Mouse (Mus musculus): ENCODE results near the gene Pde4d. TPM values are rescaled to one million over a fixed set of nuclear protein-coding genes. Genes with fewer than 3 reads are reported as not detected.

Gene Pde4d
- polyA plus RNA-seq, 1 experiment, result 15.1 TPM

GRCm38 (mm10) chr13:108426322-108426721 is 23.4 kb upstream of the Pde4d start:
- no peak overlapping the region for H3ac ChIP-seq (ENCODE audit: control insufficient read depth, insufficient read length, low read depth)
- H3K4me3 ChIP-seq (ENCODE audit: insufficient read depth, poor library complexity, severe bottlenecking), result no peak overlapping the region
- no peaks in the 10 kb centered on the region for H3K79me2 ChIP-seq (ENCODE audit: control insufficient read depth, insufficient read depth)
- no peaks in the 10 kb centered on the region for H3K27me3 ChIP-seq (ENCODE audit: control insufficient read depth, insufficient read depth, insufficient read length)
- TF ChIP-seq USF1 (IDR thresholded peaks at IDR 0.05; ENCODE audit: low read depth) (no peak), MYOG (IDR thresholded peaks at IDR 0.05; ENCODE audit: control insufficient read depth, extremely low read depth, insufficient read length) (no peak), CTCF (IDR thresholded peaks at IDR 0.05; ENCODE audit: control insufficient read depth, insufficient read depth, insufficient read length) (no peak), CEBPB (IDR thresholded peaks at IDR 0.05; ENCODE audit: low read depth) (no peak), FOSL1 (IDR thresholded peaks at IDR 0.05; ENCODE audit: insufficient read depth, low read length, poor library complexity, severe bottlenecking) (no peak), MAX (IDR thresholded peaks at IDR 0.05) (no peak), MYOD1 (IDR thresholded peaks at IDR 0.05; ENCODE audit: control insufficient read depth, insufficient read length, low read depth) (no peak)
- no peaks in the 10 kb centered on the region for H3K36me3 ChIP-seq (ENCODE audit: control insufficient read depth, insufficient read depth)
- H3K79me3 ChIP-seq (ENCODE audit: low read depth), result no peaks in the 10 kb centered on the region

DNA sequence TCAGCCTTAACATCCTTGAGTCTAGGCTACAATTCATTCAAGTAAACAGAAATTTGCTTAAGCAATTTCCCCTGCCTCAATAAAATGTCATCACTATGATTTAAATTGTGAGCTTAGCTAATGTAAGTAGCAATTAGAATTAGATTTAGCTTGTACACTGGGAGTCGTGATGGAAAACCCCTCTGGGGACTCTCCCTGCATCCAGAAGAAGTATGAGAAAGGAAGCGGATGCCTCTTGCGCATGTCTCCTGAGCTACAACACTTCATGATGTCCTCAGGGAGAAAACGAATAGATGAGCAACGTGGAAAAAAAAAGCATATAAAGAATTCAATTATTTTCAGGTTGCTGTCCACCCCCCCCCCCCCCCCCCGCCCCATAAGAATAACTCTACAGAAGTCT is 20.9 kb upstream of the Pde4d start:
- Histone ChIP-seq H3K36me3 (ENCODE audit: control insufficient read depth, insufficient read depth) (no peaks in the 10 kb centered on the region), H3K27me3 (ENCODE audit: control insufficient read depth, insufficient read depth, insufficient read length) (no peaks in the 10 kb centered on the region), H3K79me2 (ENCODE audit: control insufficient read depth, insufficient read depth) (no peaks in the 10 kb centered on the region), H3K4me3 (ENCODE audit: insufficient read depth, poor library complexity, severe bottlenecking) (no peak overlapping the region), H3K79me3 (ENCODE audit: low read depth) (no peaks in the 10 kb centered on the region), H3ac (ENCODE audit: control insufficient read depth, insufficient read length, low read depth) (no peak overlapping the region)
- TF ChIP-seq CEBPB (IDR thresholded peaks at IDR 0.05; ENCODE audit: low read depth) (no peak), CTCF (IDR thresholded peaks at IDR 0.05; ENCODE audit: control insufficient read depth, insufficient read depth, insufficient read length) (no peak), USF1 (IDR thresholded peaks at IDR 0.05; ENCODE audit: low read depth) (no peak), MYOD1 (IDR thresholded peaks at IDR 0.05; ENCODE audit: control insufficient read depth, insufficient read length, low read depth) (no peak), MYOG (IDR thresholded peaks at IDR 0.05; ENCODE audit: control insufficient read depth, extremely low read depth, insufficient read length) (no peak), MAX (IDR thresholded peaks at IDR 0.05) (no peak), FOSL1 (IDR thresholded peaks at IDR 0.05; ENCODE audit: insufficient read depth, low read length, poor library complexity, severe bottlenecking) (no peak)

GRCm38 (mm10) chr13:108429623-108430022 is 20.1 kb upstream of the Pde4d start:
- Histone ChIP-seq H3K79me3 (ENCODE audit: low read depth) (no peaks in the 10 kb centered on the region), H3K36me3 (ENCODE audit: control insufficient read depth, insufficient read depth) (no peaks in the 10 kb centered on the region), H3K79me2 (ENCODE audit: control insufficient read depth, insufficient read depth) (no peaks in the 10 kb centered on the region), H3K27me3 (ENCODE audit: control insufficient read depth, insufficient read depth, insufficient read length) (no peaks in the 10 kb centered on the region), H3K4me3 (ENCODE audit: insufficient read depth, poor library complexity, severe bottlenecking) (no peak overlapping the region), H3ac (ENCODE audit: control insufficient read depth, insufficient read length, low read depth) (no peak overlapping the region)
- no peak for TF ChIP-seq MAX (IDR thresholded peaks at IDR 0.05)
- TF ChIP-seq CTCF (IDR thresholded peaks at IDR 0.05; ENCODE audit: control insufficient read depth, insufficient read depth, insufficient read length), result no peak
- no peak for TF ChIP-seq USF1 (IDR thresholded peaks at IDR 0.05; ENCODE audit: low read depth)
- TF ChIP-seq FOSL1 (IDR thresholded peaks at IDR 0.05; ENCODE audit: insufficient read depth, low read length, poor library complexity, severe bottlenecking), result no peak
- no peak for TF ChIP-seq MYOG (IDR thresholded peaks at IDR 0.05; ENCODE audit: control insufficient read depth, extremely low read depth, insufficient read length)
- TF ChIP-seq CEBPB (IDR thresholded peaks at IDR 0.05; ENCODE audit: low read depth), result no peak
- no peak for TF ChIP-seq MYOD1 (IDR thresholded peaks at IDR 0.05; ENCODE audit: control insufficient read depth, insufficient read length, low read depth)

GRCm38 (mm10) chr13:108431776-108432175 is 18.0 kb upstream of the Pde4d start:
- Histone ChIP-seq H3K36me3 (ENCODE audit: control insufficient read depth, insufficient read depth) (no peaks in the 10 kb centered on the region), H3K79me3 (ENCODE audit: low read depth) (no peaks in the 10 kb centered on the region)

DNA sequence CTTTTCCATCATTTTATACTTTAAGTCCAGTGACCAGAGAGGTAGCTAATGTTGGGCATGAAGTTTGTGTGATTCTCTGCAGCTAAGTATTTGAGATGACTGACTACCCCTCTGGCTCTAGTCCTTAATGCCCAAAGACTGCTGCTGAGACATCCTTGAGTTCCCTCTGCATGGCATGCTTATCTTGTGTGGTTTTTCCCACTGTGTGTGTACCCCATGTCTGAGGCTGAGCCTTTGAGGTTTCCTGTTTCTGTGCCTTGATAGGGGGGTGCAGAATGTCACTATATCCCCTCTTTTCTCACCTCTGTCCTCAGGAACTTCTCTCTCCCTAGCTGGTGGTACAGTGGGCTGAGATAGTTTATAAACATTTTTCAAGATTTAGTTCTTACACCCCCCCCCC is 14.1 kb upstream of the Pde4d start:
- Histone ChIP-seq H3K79me2 (ENCODE audit: control insufficient read depth, insufficient read depth) (no peaks in the 10 kb centered on the region), H3K4me3 (ENCODE audit: insufficient read depth, poor library complexity, severe bottlenecking) (no peak overlapping the region), H3K27me3 (ENCODE audit: control insufficient read depth, insufficient read depth, insufficient read length) (no peaks in the 10 kb centered on the region), H3K36me3 (ENCODE audit: control insufficient read depth, insufficient read depth) (no peaks in the 10 kb centered on the region), H3ac (ENCODE audit: control insufficient read depth, insufficient read length, low read depth) (no peak overlapping the region), H3K79me3 (ENCODE audit: low read depth) (no peaks in the 10 kb centered on the region)
- TF ChIP-seq CEBPB (IDR thresholded peaks at IDR 0.05; ENCODE audit: low read depth), result no peak
- no peak for TF ChIP-seq USF1 (IDR thresholded peaks at IDR 0.05; ENCODE audit: low read depth)
- TF ChIP-seq CTCF (IDR thresholded peaks at IDR 0.05; ENCODE audit: control insufficient read depth, insufficient read depth, insufficient read length), result no peak
- TF ChIP-seq MAX (IDR thresholded peaks at IDR 0.05), result no peak
- no peak for TF ChIP-seq FOSL1 (IDR thresholded peaks at IDR 0.05; ENCODE audit: insufficient read depth, low read length, poor library complexity, severe bottlenecking)
- no peak for TF ChIP-seq MYOG (IDR thresholded peaks at IDR 0.05; ENCODE audit: control insufficient read depth, extremely low read depth, insufficient read length)
- TF ChIP-seq MYOD1 (IDR thresholded peaks at IDR 0.05; ENCODE audit: control insufficient read depth, insufficient read length, low read depth), result no peak

More at GRCm38 (mm10) chr13:108431776-108432175, 18.0 kb upstream of the Pde4d start:
- Histone ChIP-seq H3ac (ENCODE audit: control insufficient read depth, insufficient read length, low read depth) (no peak overlapping the region), H3K79me2 (ENCODE audit: control insufficient read depth, insufficient read depth) (no peaks in the 10 kb centered on the region), H3K4me3 (ENCODE audit: insufficient read depth, poor library complexity, severe bottlenecking) (no peak overlapping the region), H3K27me3 (ENCODE audit: control insufficient read depth, insufficient read depth, insufficient read length) (no peaks in the 10 kb centered on the region)
- TF ChIP-seq MYOG (IDR thresholded peaks at IDR 0.05; ENCODE audit: control insufficient read depth, extremely low read depth, insufficient read length) (no peak), CTCF (IDR thresholded peaks at IDR 0.05; ENCODE audit: control insufficient read depth, insufficient read depth, insufficient read length) (no peak), MAX (IDR thresholded peaks at IDR 0.05) (no peak), FOSL1 (IDR thresholded peaks at IDR 0.05; ENCODE audit: insufficient read depth, low read length, poor library complexity, severe bottlenecking) (no peak), CEBPB (IDR thresholded peaks at IDR 0.05; ENCODE audit: low read depth) (no peak), USF1 (IDR thresholded peaks at IDR 0.05; ENCODE audit: low read depth) (no peak), MYOD1 (IDR thresholded peaks at IDR 0.05; ENCODE audit: control insufficient read depth, insufficient read length, low read depth) (no peak)

DNA sequence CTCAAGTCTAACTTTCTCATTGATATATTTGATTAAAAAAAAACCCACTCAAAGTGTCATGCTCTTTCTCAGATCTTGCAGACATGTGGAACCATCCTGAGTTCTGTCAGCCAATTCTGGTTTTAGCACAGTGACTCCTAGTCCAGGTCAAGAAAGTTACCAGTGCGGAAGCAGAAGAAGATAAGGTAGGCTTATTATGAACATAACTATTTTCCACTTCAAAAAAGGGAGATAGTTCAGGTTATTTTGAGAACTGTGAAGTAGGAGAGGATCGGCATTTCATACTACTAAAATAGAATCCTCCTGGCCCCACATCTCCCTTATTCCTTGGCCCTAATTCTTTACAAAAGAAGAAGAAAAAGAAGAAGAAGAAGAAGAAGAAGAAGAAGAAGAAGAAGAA is 12.3 kb upstream of the Pde4d start:
- H3K4me3 ChIP-seq (ENCODE audit: insufficient read depth, poor library complexity, severe bottlenecking), result no peak overlapping the region
- no peaks in the 10 kb centered on the region for H3K79me2 ChIP-seq (ENCODE audit: control insufficient read depth, insufficient read depth)
- no peaks in the 10 kb centered on the region for H3K36me3 ChIP-seq (ENCODE audit: control insufficient read depth, insufficient read depth)
- no peaks in the 10 kb centered on the region for H3K27me3 ChIP-seq (ENCODE audit: control insufficient read depth, insufficient read depth, insufficient read length)
- H3K79me3 ChIP-seq (ENCODE audit: low read depth), result no peaks in the 10 kb centered on the region
- TF ChIP-seq MYOD1 (IDR thresholded peaks at IDR 0.05; ENCODE audit: control insufficient read depth, insufficient read length, low read depth) (no peak), MAX (IDR thresholded peaks at IDR 0.05) (no peak), FOSL1 (IDR thresholded peaks at IDR 0.05; ENCODE audit: insufficient read depth, low read length, poor library complexity, severe bottlenecking) (no peak), USF1 (IDR thresholded peaks at IDR 0.05; ENCODE audit: low read depth) (no peak), MYOG (IDR thresholded peaks at IDR 0.05; ENCODE audit: control insufficient read depth, extremely low read depth, insufficient read length) (no peak), CEBPB (IDR thresholded peaks at IDR 0.05; ENCODE audit: low read depth) (no peak), CTCF (IDR thresholded peaks at IDR 0.05; ENCODE audit: control insufficient read depth, insufficient read depth, insufficient read length) (no peak)
- no peak overlapping the region for H3ac ChIP-seq (ENCODE audit: control insufficient read depth, insufficient read length, low read depth)
